Mouse (Mus musculus) neural tube, embryonic 15.5 days (tissue): ENCODE measurements around the gene Tnfsf8. TPM values are rescaled to one million over a fixed set of nuclear protein-coding genes. Genes with fewer than 3 reads are reported as not detected.

Experiments
- ATAC-seq: fragments of 200-750 bp; cut with Nextera tagmentation; 2 replicates; pipeline ENCODE4 v1.8.0; 2017; ENCODE audit warnings: mild to moderate bottlenecking, moderate TSS enrichment, moderate library complexity; ENCODE audit not compliant: low FRiP score
- H3K27ac ChIP-seq: fragments of 300-500 bp; sonication (generic); replicated peaks from 2 replicates; pipeline ENCODE4 v1.5.1; 2015; ENCODE audit warnings: mild to moderate bottlenecking, inconsistent platforms
- H3K27me3 ChIP-seq: fragments of 300-500 bp; sonication (generic); replicated peaks from 2 replicates; pipeline ENCODE4 v1.6.1; 2015; ENCODE audit warnings: inconsistent platforms
- H3K36me3 ChIP-seq: fragments of 300-500 bp; sonication (generic); 2 replicates; pipeline ENCODE4 v1.6.1; 2015; ENCODE audit warnings: inconsistent platforms
- H3K4me1 ChIP-seq: fragments of 300-500 bp; sonication (generic); 2 replicates; pipeline ENCODE4 v1.6.1; 2015; ENCODE audit warnings: inconsistent platforms
- H3K4me2 ChIP-seq: fragments of 300-500 bp; sonication (generic); 2 replicates; pipeline ENCODE4 v1.6.1; 2015; ENCODE audit warnings: inconsistent platforms, mild to moderate bottlenecking, moderate library complexity
- H3K4me3 ChIP-seq: fragments of 300-500 bp; sonication (generic); replicated peaks from 2 replicates; pipeline ENCODE4 v1.5.1; 2015; ENCODE audit warnings: mild to moderate bottlenecking, inconsistent platforms
- H3K9ac ChIP-seq: fragments of 300-500 bp; sonication (generic); replicated peaks from 2 replicates; pipeline ENCODE4 v1.6.1; 2015; ENCODE audit warnings: mild to moderate bottlenecking, inconsistent platforms
- H3K9me3 ChIP-seq: fragments of 300-500 bp; sonication (generic); replicated peaks from 2 replicates; pipeline ENCODE4 v1.6.1; 2016; ENCODE audit warnings: inconsistent platforms
- WGBS: fragments of 180-500 bp; shearing (Covaris S2); methylation state at CpG from one replicate; pipeline ENCODE4 v1.1.7; 2015; ENCODE audit warnings: mixed read lengths; 5-methylcytosine and 5-hydroxymethylcytosine counted together
- polyA plus RNA-seq: library from polyadenylated mRNA; unstranded; fragments of >200 nt; fragmentation: Nextera tagmentation; extraction: Ambion mirVana; gene quantifications from 2 replicates; pipeline ENCODE4 v1.2.1, GENCODE M21; 2015

Gene Tnfsf8
- polyA plus RNA-seq, 1 experiment from 2014 or later, result not detected

DNA sequence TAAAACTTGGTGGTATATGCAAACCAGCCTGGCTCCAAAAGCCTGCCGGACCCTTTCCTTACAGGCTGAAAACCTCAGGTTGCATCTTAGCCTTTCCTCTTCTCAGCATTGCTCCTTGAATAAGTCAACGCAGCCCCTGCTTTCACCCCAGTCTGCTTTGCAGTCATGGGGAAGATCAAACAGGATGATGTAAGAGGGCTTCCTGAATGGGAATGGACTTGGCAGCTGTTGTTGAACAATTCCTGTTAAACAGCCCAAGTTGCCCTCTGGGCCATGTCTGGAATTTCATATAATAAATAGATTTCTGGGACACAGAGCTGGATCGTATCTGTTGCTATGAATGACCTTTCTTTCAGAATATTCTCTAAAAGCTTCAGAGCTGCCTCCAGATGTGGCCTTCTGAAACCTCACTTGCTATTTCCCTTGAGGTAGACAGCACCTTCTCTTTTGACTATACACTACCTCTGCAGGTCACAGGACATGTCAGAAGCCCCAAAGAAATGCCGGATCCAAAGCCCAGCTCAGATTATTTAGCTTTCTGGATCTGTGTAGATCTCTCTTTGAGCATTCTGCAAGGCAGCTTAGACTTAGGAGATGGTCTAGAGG is 1.0 kb upstream of the Tnfsf8 start:
- H3K9ac ChIP-seq, result no peak overlapping the region
- no peaks in the 10 kb centered on the region for H3K27me3 ChIP-seq
- H3K4me2 ChIP-seq, result no peak overlapping the region
- WGBS, result 71% methylated on average over 4 of the region's 4 CpGs
- 0 out of 2 replicates have a peak, but pooled peaks cover 6% of the 10 kb centered on the region for H3K4me1 ChIP-seq
- H3K27ac ChIP-seq, result no peak overlapping the region
- ATAC-seq, result no peak
- no peak overlapping the region for H3K4me3 ChIP-seq
- no peaks in the 10 kb centered on the region for H3K9me3 ChIP-seq
- H3K36me3 ChIP-seq, result no peaks in the 10 kb centered on the region

DNA sequence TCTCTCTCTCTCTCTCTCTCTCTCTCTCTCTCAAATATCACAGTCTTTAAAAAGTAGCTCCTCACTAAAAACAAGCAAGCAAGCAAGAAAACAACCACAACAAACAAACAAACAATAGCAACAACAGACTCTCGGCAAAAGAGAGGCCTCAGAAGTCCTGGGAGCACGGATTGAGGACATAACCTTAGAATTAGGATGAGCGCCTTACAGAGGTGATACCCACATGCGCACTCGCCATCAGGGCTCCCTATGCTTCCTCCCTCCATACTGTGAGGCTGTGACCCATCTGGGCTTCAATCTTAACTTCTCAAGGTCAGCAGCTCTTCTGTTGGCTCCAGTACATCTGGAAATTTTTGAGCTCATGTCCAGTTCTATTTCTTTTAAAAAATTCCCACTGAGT is 911 bp downstream of the Tnfsf8 start:
- Histone ChIP-seq H3K4me2 (no peak overlapping the region), H3K36me3 (no peaks in the 10 kb centered on the region), H3K27ac (no peak overlapping the region), H3K4me3 (no peak overlapping the region), H3K27me3 (no peaks in the 10 kb centered on the region), H3K4me1 (0 out of 2 replicates have a peak, but pooled peaks cover 6% of the 10 kb centered on the region), H3K9ac (no peak overlapping the region), H3K9me3 (no peaks in the 10 kb centered on the region)
- ATAC-seq, result no peak
- WGBS, result 83% methylated on average over 5 of the region's 5 CpGs

DNA sequence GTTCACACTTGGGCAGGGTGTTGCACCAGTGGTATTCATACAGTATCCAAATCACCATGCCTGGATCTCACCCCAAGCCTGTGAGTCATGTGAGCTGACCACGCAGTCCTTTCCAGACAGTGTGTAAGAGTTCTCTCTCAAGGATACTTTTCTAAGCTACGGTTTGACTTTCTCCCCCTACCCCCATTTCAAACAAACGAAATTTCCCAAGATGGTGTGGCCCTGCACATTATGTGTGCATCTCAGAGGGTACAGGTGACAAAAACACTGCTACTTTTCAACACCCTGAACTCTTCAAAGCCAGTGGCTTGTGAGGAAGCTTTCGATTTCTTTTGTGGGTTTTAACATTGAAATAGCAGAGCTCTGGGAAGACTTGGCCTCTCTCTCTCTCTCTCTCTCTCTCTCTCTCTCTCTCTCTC is 1.4 kb downstream of the Tnfsf8 start:
- H3K4me3 ChIP-seq, result no peak overlapping the region
- H3K4me2 ChIP-seq, result no peak overlapping the region
- H3K27ac ChIP-seq, result no peak overlapping the region
- WGBS, result 90% methylated on average over 4 of the region's 4 CpGs
- no peaks in the 10 kb centered on the region for H3K9me3 ChIP-seq
- H3K36me3 ChIP-seq, result no peaks in the 10 kb centered on the region
- H3K27me3 ChIP-seq, result no peaks in the 10 kb centered on the region
- no peak overlapping the region for H3K9ac ChIP-seq
- 0 out of 2 replicates have a peak, but pooled peaks cover 6% of the 10 kb centered on the region for H3K4me1 ChIP-seq
- no peak for ATAC-seq

DNA sequence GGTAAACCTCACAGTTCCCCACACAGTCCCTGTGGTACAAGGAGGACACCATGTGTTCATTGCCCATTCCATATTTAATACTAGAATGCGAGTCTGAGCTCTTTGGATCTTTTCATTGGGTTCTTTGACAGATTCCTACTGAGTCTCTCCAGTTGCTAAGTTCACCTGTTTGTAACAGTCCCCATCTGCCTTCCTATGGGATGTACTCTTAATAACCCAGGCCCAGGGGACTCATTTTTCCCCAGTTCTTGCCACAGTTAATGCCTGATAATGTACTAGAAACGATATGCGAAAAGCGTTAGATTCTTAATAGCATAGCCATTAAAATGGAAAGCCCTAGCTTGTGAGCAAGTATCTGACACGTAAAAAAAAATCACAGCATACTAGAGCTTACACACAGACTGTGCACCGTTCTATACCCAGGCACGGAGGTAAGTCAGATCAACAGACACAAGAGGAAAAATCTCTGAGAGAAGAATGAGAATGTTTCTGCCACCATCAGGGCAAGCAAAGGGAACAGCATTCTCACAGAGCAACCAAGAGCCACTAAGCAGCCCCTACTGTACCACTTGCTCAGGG is 2.4 kb downstream of the Tnfsf8 start:
- Histone ChIP-seq H3K36me3 (no peaks in the 10 kb centered on the region), H3K4me3 (no peak overlapping the region), H3K9me3 (no peaks in the 10 kb centered on the region), H3K4me2 (no peak overlapping the region), H3K4me1 (0 out of 2 replicates have a peak, but pooled peaks cover 6% of the 10 kb centered on the region), H3K9ac (no peak overlapping the region), H3K27ac (no peak overlapping the region), H3K27me3 (no peaks in the 10 kb centered on the region)
- peak; percentile 28; the same call in 1 of the 2 replicates for ATAC-seq
- 48% methylated on average over 7 of the region's 7 CpGs for WGBS

DNA sequence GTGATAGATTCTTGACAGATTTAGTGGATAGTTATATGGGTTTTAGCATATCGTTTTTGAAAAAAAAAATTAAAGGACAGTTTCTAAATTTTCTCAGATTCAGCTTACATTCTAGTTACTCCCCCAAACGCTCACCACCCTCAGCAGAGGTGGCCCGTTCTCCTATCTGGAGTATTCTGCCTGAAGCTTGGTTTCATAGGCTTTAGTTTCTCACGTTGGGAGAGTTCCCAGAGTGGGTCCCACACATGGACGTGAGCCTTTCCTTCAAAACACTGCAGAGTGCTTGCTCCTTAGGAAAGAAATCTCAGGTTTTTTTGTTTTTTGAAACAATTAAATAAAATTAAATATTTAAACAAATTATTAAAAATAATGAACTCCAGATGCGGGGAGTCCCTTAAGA is 4.4 kb downstream of the Tnfsf8 start:
- no peak overlapping the region for H3K4me2 ChIP-seq
- H3K9ac ChIP-seq, result no peak overlapping the region
- WGBS, result 91% methylated on average over 6 of the region's 6 CpGs
- no peak for ATAC-seq
- H3K27me3 ChIP-seq, result no peaks in the 10 kb centered on the region
- no peaks in the 10 kb centered on the region for H3K36me3 ChIP-seq
- H3K4me3 ChIP-seq, result no peak overlapping the region
- 0 out of 2 replicates have a peak, but pooled peaks cover 6% of the 10 kb centered on the region for H3K4me1 ChIP-seq
- H3K27ac ChIP-seq, result no peak overlapping the region
- no peaks in the 10 kb centered on the region for H3K9me3 ChIP-seq

DNA sequence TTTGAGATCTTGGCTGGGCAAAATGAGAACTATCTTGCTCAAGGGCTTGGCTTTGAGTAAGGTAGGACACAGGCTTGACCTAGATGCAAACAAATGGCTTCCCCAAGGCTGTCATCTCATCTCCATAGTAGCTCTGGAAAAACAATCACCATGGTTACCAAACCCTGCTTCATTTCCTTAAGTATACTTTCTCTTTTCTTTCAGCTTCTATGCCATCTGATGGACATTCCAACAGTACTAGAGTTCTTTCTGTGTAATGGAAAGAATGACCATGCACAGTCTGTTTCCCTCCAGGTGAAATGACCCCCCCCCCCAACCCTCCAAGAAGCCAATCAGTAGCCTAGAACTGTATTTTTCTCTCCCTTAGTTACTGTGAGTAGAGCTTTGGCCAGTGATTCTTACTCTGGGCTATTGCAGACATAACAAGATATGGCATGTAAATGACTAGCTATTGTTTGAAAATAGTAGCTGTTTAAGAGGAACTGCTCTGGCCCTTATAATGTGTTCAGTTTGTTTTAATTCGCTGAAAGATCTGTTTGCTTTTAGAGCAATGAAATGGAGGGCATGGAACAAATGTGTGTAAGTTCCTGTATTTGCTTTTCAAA is 7.3 kb downstream of the Tnfsf8 start:
- no peaks in the 10 kb centered on the region for H3K9me3 ChIP-seq
- H3K27ac ChIP-seq, result no peak overlapping the region
- H3K36me3 ChIP-seq, result no peaks in the 10 kb centered on the region
- ATAC-seq, result no peak
- no peaks in the 10 kb centered on the region for H3K27me3 ChIP-seq
- 0 out of 2 replicates have a peak, but pooled peaks cover 6% of the 10 kb centered on the region for H3K4me1 ChIP-seq
- no peak overlapping the region for H3K4me3 ChIP-seq
- no peak overlapping the region for H3K9ac ChIP-seq
- H3K4me2 ChIP-seq, result no peak overlapping the region
- WGBS, result 91% methylated on average over 1 of the region's 1 CpGs

DNA sequence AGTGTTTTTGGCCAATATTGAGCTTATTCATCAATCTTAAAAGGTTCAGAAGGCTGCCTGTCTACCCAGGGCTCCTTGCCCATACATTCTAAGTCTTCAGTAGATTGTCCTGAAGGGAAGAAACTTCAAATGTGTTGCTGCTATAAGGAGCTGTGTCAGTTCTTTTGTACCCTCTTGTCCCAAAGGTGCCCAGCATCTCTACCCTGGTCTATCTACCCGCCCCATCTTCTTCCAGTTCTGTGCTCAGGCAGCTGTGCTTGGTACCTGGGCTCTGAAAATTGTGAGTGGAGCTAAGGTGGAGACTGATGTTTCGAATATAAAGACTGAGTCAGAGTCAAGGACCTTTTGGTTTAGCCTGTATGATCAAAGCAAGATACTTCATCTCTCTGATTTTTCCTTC is 11.1 kb downstream of the Tnfsf8 start:
- H3K36me3 ChIP-seq, result no peaks in the 10 kb centered on the region
- H3K9me3 ChIP-seq, result no peaks in the 10 kb centered on the region
- no peaks in the 10 kb centered on the region for H3K27me3 ChIP-seq
- no peaks in the 10 kb centered on the region for H3K4me1 ChIP-seq
- no peak overlapping the region for H3K4me2 ChIP-seq
- no peak for ATAC-seq
- 88% methylated on average over 2 of the region's 2 CpGs for WGBS
- no peak overlapping the region for H3K27ac ChIP-seq
- no peak overlapping the region for H3K4me3 ChIP-seq
- no peak overlapping the region for H3K9ac ChIP-seq

DNA sequence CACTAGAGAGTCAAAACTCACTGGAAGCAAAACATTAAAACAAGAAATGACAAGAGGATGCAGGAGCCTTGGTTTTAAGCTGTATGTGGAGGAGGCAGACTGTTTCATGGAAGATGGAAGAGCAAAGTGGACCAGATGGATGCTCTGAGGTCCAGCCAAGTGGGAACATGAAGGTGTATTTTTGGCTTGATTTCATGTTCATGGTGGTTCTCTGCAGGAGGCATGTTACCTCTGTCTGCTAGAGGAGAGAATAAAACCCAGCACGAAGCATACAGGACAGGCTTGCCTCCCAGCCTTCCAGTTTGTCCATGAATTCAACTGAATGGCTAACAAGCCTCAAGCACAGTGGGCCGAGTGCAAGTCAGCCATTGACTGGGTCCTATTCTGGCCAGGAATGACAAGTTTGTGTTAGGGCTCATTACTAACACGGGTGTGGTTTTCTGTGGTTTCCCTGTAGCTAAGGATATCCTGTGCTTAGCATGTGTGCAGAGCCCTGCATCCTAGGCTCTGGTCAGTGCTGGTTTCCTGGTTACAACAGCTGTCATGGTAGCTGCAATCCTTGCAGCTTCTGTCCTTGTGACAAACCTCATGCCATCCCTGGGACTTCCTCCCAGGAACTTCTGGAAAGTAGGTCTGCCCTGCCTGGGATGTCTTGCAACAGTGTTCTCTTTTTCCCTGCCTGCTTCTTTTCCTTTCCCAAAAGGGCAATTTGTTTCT is 14.1 kb downstream of the Tnfsf8 start:
- ATAC-seq, result no peak
- no peak overlapping the region for H3K9ac ChIP-seq
- H3K4me2 ChIP-seq, result no peak overlapping the region
- 64% methylated on average over 3 of the region's 3 CpGs for WGBS
- no peak overlapping the region for H3K4me3 ChIP-seq
- H3K4me1 ChIP-seq, result no peaks in the 10 kb centered on the region
- no peak overlapping the region for H3K27ac ChIP-seq
- no peaks in the 10 kb centered on the region for H3K27me3 ChIP-seq
- no peaks in the 10 kb centered on the region for H3K9me3 ChIP-seq
- H3K36me3 ChIP-seq, result no peaks in the 10 kb centered on the region

DNA sequence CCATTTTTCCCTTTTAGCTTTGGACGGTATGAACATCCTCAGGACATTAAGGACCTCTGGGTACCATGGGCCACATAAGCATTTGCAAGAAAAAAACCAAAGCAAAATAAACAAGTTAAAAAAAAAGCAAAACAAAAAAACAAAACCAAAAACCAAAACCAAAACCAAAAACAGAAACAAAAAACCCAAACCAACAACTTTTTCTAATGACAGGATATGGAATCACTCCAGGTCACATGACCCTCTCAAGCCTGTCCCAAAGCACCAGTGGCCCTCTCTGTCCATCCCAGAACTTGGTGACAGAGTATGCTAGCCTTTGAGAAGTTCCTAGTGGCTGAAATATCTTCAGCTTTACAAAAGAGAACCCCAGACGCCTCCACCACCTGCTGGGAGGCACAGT is 15.4 kb downstream of the Tnfsf8 start:
- Histone ChIP-seq H3K27ac (no peak overlapping the region), H3K4me2 (no peak overlapping the region), H3K27me3 (no peaks in the 10 kb centered on the region), H3K4me1 (no peaks in the 10 kb centered on the region), H3K9me3 (no peaks in the 10 kb centered on the region), H3K9ac (no peak overlapping the region), H3K4me3 (no peak overlapping the region), H3K36me3 (no peaks in the 10 kb centered on the region)
- ATAC-seq, result no peak
- 68% methylated on average over 2 of the region's 2 CpGs for WGBS

DNA sequence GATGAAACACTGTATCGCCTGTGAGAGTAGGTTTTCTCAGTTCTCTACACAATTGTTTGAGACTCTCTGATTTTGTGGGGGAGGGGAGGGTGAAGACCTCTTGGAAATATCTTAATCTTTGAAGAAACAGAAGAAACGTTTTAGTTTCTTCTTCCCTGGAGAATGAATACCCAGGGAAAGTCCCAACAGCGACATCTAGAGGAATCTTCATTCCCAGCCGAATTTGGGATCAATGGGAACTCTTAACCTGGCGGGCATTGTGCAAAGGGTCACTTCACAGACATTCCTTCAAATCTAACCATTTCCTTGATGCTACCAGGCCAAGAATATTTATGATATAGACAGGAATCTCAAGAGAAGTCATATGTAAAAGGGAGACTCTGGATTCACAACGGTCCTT is 17.2 kb downstream of the Tnfsf8 start:
- ATAC-seq, result no peak
- Histone ChIP-seq H3K4me3 (no peak overlapping the region), H3K27ac (no peak overlapping the region), H3K4me2 (no peak overlapping the region), H3K9me3 (no peaks in the 10 kb centered on the region), H3K36me3 (no peaks in the 10 kb centered on the region), H3K4me1 (no peaks in the 10 kb centered on the region), H3K27me3 (no peaks in the 10 kb centered on the region), H3K9ac (no peak overlapping the region)
- WGBS, result 30% methylated on average over 6 of the region's 6 CpGs

DNA sequence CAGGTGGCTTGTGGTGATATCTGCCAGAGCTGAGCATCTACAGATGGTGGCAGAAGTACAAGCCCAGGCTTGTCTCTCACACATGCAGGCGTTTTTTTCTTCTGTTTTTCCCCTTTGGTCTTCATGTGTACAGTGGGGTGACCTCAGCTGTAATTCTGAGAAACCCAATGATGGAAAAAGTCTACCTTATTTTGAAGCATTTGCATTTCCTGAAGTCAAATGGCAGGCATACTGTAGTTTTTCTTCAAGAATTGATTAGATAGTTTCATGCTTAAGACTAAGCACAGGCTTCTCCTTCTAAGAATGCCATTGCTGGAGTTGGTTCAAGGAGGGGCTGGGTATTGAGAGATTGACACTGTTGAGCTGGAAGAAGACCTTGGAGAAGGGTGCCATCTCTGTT is 18.9 kb downstream of the Tnfsf8 start:
- no peaks in the 10 kb centered on the region for H3K27me3 ChIP-seq
- H3K27ac ChIP-seq, result no peak overlapping the region
- H3K4me3 ChIP-seq, result no peak overlapping the region
- no peaks in the 10 kb centered on the region for H3K4me1 ChIP-seq
- H3K4me2 ChIP-seq, result no peak overlapping the region
- H3K9ac ChIP-seq, result no peak overlapping the region
- H3K9me3 ChIP-seq, result no peaks in the 10 kb centered on the region
- no peak for ATAC-seq
- WGBS, result 74% methylated on average over 1 of the region's 1 CpGs
- H3K36me3 ChIP-seq, result no peaks in the 10 kb centered on the region

DNA sequence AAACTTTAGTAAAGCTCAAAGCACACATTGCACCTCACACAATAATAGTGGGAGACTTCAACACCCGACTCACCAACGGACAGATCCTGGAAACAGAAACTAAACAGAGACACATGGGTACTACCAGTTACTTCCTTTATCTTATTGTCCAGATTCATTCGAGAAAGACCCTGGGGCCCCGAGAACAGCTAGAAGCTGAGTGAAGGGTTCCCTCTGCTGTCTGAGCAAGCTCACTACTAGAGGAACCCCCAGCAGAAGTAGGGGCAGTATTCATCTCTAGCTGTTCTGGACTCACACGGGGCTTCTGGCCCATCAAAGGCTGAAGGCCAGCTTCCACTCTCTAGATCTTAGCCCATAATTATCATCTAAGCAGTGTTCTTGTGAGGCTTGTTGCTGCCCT is 20.7 kb downstream of the Tnfsf8 start:
- Histone ChIP-seq H3K4me2 (no peak overlapping the region), H3K4me3 (no peak overlapping the region), H3K9me3 (no peaks in the 10 kb centered on the region), H3K27me3 (no peaks in the 10 kb centered on the region), H3K27ac (no peak overlapping the region), H3K9ac (no peak overlapping the region), H3K4me1 (no peaks in the 10 kb centered on the region), H3K36me3 (no peaks in the 10 kb centered on the region)
- no peak for ATAC-seq
- 65% methylated on average over 5 of the region's 5 CpGs for WGBS
